Mouse (Mus musculus) gastrocnemius, adult 8-10 months (tissue): ENCODE measurements around the gene Park7. TPM values are rescaled to one million over a fixed set of nuclear protein-coding genes. Genes with fewer than 3 reads are reported as not detected.
"Not testable (repeated sequence)": the region's sequence is repeated elsewhere in the genome, so short reads cannot be mapped to it uniquely, and the experiment has no call there.

Experiments
- DNase-seq, 2 experiments: peaks; one replicate each; pipeline ENCODE4 v3.0.0; 2022; ENCODE audit warnings: low spot score in 2 of 2
- total RNA-seq, 4 experiments: library from RNA; stranded (reverse); gene quantifications; 2 replicates each; pipeline ENCODE4 v1.2.4; 2022

The Park7 gene
- total RNA-seq, 4 experiments from 2014 or later: 660 to 858 (median 779) TPM

DNA sequence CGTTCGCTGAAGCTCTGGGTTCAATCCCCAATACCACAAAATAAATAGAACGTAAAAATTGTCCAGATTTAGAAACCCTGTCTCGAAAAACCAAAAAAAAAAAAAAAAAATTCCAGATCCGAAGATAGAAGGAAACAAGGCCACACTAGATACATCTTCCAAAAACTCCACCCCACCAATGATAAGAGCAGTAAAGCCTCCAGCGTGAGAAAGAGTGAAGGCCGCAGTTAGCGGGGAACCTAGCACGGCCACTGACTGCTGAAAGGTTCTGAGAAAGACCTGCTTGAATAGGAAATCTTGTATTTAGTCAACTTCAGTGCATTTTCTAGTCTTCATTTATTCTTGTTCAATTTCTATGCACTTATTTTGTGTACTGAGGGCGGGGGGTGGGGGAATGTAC is 38.8 kb downstream of the Park7 start:
- no peak for DNase-seq

DNA sequence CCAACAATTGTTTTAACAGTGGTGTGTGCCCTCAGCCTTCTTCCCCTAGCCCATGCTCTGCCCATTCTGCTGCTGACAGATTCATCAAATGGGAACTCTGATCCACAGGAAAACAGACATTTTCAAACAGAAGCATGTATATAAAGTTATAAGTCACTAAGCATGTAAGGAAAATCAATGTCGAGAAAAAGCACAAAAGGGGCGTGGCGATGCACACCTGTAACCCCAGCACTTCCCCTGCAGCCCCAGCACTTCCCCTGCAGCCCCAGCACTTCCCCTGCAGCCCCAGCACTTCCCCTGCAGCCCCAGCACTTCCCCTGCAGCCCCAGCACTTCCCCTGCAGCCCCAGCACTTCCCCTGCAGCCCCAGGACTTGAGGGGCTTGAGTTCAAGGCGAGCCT is 39.8 kb downstream of the Park7 start:
- not testable (repeated sequence) for DNase-seq

DNA sequence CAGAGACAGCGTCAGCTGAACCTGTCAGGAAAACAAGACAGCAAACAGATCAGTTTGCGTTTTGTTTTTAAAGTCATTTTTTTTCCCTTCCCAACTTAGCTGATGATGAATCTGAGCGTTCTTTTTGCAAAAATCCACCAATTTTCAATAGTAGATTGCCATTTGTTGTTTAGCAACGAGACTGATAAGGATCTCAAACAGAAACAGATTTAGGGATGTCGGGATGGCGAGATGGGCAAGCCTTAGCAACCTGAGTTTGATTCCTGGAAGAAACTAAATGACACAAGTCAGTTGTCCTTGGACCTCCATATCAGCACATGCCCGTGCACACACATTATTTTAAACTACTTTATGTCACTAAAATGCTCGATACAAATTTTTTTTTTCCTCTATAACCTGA is 41.6 kb downstream of the Park7 start:
- no peak for DNase-seq

DNA sequence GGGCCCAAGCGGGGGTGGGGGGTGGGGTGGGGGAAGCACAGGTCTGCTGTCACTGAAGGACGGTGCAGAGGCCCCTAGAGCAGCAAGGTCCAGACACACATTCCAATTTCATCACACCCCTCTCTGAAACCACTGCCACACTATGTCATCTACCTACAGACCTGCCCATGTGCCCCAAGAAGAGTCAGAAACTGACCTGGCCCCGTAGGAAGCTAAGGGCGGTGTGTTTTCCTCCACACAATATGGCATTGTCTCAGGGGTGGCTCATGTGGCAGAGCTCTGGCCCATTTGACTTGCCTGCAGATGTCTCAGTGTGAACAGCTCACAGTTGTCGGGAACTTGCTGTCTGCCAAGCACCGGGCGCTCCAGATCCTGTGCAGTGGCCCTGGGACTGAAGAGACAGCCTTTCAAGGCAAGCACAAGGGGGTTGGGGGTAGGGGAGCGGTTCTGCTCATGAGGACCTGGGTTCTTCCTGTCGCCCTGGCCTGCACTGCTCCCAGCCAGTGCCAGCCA is 42.0 kb downstream of the Park7 start:
- DNase-seq: peak; percentile 55 to 62

DNA sequence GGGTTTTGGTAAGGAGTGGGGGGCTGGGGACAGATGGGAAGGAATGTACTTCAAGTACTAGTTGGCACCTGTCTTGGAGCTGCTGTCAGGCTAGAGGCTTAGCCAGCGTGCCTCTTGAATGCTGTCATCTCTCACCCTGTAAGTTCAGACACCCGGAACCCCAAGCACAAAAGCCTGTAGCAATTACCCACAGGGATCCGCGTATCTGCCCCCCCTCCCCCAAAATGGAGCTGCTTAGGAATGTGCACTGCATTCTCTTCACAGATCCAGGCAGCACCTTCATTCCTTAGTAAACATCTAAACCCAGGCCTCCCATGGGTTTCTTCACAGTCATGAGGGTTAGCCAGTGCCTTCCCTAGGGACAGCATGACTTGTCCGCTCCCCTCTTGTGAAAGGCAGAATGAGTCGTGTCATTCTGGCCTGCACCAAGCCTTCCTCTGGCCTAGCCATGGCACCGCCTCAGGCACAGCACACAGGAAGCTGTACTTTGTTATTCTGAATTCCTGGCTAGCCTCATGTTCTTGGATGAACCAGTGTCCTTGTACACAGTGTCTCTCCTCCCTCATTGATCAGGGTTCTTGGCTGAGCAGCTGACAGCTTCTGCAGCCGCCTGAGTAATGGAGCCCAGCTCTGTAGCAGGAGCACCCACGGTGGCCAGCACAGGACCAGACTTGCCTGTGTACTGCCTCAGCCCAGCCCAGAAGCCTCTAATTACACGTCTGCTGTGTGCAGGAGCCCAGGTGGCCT is 42.7 kb downstream of the Park7 start:
- peak; percentile 49 to 59 for DNase-seq

DNA sequence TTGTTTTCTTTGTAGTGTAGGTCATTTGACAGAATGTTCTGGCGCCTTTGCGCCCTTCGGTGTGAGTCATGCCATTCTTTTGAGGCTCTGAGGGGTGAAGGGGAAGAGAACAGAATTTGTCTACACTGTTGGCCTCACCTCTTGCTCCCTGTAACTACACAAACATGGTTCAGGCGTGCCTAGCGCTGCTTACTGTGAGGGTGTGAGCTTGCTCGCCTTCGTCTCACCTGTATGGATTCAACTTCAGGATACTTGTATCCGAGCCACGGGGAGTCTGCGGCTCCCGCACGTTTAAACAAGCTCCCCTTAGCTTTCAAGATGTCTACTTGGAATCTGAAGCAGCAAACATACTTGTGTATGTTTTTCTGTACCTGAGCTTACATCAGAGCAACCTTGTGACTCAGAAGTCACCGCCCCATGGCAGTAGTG is 43.3 kb downstream of the Park7 start:
- no peak for DNase-seq

DNA sequence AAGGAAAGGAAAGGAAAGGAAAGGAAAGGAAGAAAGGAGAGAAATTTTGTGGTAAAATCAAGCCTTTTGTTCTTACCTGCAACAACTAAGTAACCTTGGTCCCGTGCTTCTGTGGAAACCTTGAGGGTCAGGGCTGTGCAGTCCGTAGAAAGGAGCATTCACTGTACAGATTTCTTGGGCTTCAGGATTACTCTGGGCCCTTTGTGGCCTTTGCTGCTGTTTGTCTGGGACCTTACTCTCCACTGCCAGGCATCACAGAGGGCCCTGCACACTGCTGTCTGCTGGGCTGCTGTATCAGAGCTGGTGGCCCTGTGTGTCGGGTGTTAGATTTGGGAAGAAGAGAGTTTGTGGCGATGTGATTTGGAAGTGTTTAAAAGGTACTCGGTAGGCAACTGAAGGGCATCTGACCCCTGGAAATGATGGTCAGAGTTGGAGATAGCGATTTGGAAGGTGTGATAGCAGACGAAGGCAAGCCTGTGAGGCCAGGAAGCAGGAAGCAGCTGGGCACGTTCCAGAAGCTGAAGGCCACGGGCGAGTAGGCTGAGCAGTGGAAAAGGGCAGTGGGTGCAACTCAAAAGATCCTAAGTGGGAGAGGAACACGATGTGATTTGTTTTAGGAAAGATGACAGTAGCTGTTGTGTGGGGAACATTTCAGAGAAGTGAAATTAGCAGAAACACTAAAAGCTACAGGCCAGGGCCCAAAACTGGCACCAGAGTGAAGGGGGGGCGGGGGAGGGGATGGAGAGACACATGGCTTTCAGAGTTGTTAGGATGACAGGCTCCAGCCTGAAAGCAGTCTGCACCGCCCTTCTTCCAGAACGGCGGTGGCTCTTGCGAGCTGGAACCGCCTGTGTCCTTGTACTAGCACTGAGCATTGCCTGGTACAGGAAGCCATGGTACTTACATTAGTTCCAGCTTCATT is 44.7 kb downstream of the Park7 start:
- no peak for DNase-seq

DNA sequence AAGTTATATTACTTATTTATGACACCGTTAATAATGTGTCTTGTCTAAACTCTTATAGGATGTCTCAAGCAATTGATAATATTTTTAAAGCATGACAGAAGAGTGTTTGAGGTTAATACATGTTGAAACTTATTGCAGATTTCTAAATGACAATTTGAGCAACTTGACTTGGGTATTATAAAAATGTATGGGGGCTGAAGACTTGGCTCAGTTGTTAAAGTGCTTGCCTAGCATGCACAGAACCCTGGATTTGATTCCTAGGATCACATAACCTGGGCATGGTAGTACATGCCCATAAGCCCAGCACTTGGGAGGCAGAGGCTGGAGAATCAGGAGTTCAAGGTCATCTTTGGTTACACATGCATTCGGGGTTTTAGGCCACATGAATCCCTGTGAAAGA is 45.4 kb downstream of the Park7 start:
- DNase-seq: no peak

DNA sequence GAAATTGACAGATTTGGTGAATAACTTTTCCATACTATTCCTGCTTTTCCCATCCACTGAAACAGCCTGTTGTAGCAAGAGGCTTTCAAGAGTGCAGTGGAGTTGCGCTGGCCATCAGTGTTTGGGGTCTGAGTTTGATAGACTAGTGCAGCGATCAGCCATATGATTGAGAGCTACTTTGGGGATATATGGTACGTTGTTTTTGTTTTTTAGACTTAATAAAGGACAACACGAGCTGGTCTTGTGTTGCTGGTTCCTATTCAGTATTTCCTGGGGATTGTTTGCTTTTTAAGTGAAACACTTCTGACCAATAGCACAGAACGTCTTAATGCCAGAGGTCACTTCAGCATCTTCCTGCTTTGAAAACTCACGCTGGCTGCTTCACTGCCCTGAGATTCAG is 46.1 kb downstream of the Park7 start:
- DNase-seq: no peak

DNA sequence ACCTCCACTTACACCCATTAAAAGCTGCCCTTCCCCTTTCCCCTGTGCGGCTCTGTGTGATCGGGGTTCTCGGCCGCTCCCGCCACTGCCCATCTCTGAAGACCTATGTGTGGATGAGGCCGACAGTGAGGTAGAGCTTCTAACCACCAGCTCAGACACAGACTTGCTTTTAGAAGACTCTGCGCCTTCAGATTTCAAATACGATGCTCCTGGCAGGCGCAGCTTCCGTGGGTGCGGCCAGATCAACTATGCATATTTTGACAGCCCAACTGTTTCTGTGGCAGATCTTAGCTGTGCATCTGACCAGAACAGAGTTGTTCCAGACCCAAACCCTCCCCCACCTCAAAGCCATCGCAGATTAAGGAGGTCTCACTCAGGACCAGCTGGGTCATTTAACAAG is 47.7 kb downstream of the Park7 start:
- DNase-seq: no peak

DNA sequence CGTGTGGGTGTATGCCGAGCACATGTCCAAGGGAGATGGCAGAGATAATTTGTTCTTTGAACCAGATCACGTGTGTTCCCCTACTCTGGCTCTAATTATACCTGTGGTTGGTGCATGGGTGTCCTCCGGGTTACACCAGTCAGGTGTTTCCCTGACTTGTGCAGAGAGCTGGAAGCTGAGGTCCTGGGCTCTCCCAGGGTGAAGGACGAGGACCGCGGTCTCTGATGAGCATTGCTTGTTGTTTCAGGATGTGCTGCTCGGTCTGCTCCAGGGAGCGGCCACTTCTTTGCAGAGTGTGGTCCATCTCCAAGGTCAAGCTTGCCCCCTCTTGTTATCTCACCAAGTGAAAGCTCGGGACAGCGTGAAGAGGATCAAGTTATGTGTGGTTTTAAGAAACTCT is 48.2 kb downstream of the Park7 start:
- no peak for DNase-seq

DNA sequence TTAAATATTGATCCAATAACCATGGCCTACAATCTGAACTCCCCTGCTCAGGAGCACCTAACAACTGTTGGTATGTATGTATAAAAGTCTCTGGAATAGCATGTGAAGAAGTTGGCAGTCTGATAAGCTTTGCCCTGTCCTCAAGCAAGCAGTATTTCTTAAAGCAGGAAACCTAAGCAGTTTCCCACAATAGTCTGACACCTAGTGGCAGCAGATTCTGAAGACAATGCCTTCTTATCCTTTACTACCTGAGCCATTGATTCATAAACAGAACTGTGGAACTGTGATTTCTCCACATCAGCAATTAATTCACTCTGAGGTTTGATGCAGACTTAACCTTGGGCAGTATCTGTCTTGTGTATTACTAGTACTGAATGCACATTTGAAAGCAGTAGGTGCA is 48.9 kb downstream of the Park7 start:
- no peak for DNase-seq

DNA sequence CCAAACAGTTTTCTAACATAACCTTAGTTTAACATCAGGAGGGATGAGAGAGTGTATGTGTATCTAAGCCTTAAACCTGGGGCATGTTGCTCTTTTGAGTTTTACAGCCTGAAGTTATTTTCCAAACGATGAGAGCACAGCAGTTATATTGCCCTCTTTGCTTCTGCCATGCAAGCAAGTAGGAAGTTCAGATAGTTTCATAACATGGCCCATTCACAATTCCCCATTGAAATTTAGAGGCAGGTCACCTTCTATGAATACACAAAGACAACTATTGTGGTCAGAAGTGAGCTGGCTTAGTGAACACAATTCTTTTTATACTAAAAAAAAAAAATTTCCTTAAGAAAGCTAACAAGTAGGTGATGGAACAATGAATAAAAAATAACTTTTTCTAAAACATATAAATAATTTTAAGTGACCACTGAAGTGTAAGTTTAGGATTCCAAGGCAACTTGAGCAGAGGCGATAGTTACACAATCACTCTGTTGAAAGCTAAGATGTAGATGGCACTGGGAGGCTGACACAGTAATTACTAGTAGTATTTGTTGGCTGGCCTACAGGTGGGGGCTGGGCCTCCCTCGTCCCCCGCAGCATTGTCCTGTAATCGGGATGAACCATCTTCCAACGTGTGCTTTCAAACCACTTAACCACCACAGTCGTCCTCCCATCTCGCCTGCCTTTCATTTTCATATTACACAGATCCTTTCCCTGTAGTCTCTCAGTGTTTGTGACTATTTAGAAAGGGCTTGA is 51.4 kb downstream of the Park7 start:
- no peak for DNase-seq

DNA sequence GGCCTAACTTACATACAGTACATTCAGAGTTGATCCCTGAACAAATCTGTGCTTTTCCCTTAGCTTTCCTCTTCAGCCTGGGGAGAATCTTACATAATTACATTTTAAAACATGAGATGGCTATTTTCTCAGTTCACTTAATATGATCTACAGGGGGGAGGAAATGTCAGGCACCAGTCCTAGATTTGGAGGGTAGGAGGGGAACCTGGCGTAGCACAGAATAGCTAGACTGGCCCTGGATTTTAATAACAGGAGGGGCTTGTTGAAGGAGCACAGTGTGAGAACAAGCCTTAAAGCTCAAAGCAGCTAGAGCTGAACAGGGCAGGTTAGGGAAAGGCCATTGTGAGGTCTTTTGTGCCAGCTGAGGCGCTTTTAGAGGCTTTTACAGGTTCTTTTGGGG is 53.1 kb downstream of the Park7 start:
- DNase-seq: no peak

DNA sequence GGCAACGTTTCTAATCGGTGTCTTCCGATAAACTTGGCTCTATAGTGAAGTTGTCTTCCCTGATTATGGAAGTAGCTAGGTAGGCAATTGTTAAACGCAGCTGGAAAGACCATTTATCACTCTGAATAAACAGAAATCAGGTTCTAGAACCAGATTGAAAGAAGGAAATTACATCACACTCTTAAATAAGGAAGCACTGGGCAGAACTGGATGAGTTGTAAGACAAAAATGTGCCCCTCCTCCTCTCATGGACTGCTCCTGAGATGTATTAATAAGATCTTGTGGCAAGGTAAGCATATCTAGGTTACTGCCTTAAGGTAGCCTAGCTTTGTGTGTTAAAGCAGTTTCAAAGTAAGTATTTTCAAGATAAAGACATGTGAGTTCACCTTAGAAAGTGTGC is 53.7 kb downstream of the Park7 start:
- no peak for DNase-seq

DNA sequence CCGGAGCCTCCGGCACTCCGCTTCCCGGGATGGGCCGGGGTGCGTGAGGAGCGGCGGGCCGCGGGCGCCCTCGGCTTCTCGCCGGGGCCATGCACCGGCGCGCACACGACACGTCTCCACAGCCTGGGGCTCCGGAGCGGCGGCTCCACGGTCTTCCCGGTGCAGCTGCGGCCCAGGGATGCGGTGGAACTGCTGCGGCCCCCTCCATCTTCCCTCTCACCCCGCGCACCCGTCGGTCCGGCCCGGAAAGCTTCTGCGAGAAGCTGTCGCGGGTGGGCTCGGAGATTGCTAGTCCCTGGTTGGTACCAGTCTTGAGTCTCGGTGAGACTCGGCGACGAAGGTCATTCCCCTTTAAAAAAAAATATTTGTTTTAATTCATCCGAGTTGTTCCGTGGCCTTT is 58.9 kb downstream of the Park7 start:
- no peak for DNase-seq

DNA sequence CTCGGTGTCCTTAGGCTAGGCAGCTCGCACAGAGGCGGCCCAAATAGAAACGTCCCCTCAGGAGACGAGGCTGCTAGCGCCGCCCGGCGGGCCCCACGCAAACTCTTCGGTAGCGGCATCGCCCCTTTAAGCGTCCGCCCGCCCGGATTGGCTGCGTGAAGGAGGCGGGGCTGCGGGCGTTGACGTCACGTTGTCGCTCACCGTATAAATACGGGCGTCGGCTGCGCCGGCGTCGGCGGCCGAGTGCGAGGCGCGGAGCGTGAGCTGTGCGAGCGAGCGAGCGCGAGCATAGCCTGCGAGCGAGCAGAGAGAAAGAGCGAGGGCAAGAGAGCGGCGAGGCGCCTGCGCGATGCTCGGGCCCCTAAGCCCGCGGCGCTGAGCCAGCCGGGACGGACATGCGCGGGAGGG is 59.4 kb downstream of the Park7 start:
- peak; percentile 89 to 91 for DNase-seq

DNA sequence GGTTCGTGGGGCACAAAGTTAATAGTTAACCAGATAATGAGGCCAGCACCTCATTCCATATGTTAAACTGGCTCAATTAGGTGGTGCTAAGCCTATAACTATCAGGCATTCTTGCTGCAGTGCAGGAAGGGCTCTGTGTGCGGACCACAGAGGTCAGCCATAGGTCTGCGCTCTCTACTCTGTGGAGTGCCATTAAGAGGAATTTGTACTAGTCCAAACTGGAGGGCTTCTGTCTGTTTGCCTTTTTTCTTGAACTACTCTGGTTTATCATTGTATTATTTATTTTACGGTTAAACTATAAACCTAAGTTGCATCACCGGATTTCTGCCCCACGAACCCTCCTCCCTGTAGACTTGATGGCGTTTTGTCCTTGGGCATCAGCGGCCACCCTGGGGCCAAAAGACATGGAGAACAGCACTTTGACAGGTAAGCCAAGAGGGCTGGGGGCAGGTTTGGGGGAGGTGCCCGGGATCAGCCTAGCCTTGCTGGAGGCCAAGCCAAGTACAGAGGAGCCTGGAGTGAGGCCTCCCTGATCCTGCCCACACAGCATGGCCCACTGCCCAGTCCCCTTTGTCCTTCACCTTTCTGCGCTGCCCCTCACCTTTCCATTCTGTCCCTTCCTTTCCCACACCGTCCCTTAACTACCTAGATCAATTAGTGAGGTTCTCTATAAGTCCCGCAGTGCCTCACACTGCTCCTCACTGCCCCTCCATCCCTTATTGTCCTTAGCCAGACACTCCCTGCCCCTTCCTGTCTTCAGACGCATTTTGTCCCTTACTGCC is 60.4 kb downstream of the Park7 start, which contains the start of gene Errfi1:
TSS of gene Errfi1 (plus strand) at position 240 of the 782 bp plus-strand sequence.
- no peak for DNase-seq

DNA sequence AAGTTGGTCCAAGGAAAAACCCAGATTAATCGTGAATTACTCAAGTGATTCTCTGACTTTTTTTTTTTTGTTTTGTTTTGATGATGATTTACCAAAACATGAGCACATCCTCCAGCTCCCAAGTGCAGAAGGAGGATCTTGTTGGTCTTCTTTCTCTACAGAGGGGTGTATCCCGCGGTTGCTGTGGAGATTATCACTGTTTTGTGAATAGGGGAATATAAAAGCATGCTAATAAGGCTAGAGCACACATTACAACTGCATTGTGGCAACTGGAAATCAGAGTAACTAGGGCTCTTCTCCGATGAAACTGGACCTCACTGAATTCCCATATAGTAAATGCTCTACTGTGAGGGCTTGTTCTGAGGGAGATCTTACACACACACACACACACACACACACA is 61.8 kb downstream of the Park7 start:
- DNase-seq: no peak

DNA sequence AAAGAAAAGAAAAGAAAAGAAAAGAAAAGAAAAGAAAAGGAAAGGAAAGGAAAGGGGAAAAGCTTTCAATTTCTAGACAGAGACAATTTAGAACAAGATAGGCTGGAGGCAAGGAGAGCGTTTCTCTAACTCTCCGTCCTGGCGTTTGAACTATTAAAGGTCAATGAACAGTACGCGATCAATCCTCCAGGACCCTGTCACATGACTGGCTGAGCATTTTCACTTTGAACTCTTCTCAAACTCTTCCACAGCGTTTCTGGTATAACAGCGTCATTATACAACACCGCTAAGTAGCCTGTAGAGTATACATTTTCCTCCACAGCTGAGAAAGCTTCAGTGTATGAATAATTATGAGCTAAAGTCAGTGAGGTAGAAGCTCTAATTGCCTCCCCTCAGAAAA is 62.2 kb downstream of the Park7 start:
- no peak for DNase-seq

DNA sequence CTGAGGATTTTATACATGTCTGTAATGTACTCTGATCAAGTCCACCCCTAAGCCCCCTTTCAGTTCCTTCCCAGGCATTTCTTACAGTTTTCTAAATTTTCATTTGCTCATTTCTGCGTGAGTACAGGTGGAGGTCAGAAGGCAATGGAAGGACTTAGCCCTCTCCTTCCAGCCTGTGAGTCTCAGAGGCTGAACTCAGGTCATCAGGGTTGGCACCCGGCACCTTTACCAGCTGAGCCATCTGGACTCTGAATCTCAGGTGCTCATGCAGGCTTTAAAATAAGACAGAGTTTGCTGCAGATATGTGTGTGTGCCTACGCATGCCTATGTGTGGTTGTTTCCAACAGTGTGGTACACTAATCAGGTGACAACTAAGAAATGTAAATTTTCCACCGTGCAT is 63.3 kb downstream of the Park7 start:
- no peak for DNase-seq
